8 mouse cellular contexts compared by ENCODE assay signal in genomic region chr11:70229260-70230010, GRCm38 (mm10). TPM values are rescaled to one million over a fixed set of nuclear protein-coding genes. Genes with fewer than 3 reads are reported as not detected.
A peak's percentile ranks its signal among the peaks of the same experiment; 100 is the strongest.
DNase-seq lines count a peak whose midpoint lies in the region; ATAC-seq and TF ChIP-seq lines count a peak whose summit lies in the region.

TSS of gene Bcl6b (minus strand) at chr11:70229798.

- TF ChIP-seq EP300 in liver, embryonic 14.5 days (IDR thresholded peaks at IDR 0.05; ENCODE audit: low read depth), result no peak

- H3K9me3 ChIP-seq in hindbrain, embryonic 11.5 days (ENCODE audit: control insufficient read depth, low read length), result no peaks in the 10 kb centered on the region
- H3K9me3 ChIP-seq in liver, embryonic 14.5 days (ENCODE audit: control insufficient read depth, low read length), result no peaks in the 10 kb centered on the region
- no peaks in the 10 kb centered on the region for H3K9me3 ChIP-seq in stomach, embryonic 16.5 days (replicated peaks; ENCODE audit: control insufficient read depth, low read length)

- no peak within 1 kb of the TSS; the same call in 1 of the 2 replicates for H3K9ac ChIP-seq in hindbrain, embryonic 11.5 days (ENCODE audit: low read depth, low read length)
- peak within 1 kb of the TSS; percentile 61 for H3K9ac ChIP-seq in liver, embryonic 14.5 days (replicated peaks)
- H3K9ac ChIP-seq in stomach, embryonic 16.5 days (ENCODE audit: low read length), result peak within 1 kb of the TSS; percentile 60

- no peak within 1 kb of the TSS; the same call in 1 of the 2 replicates for H3K27ac ChIP-seq in hindbrain, embryonic 11.5 days (ENCODE audit: low read depth, low read length)
- peak within 1 kb of the TSS; percentile 16; the same call in 1 of the 2 replicates for H3K27ac ChIP-seq in liver, embryonic 14.5 days
- H3K27ac ChIP-seq in stomach, embryonic 16.5 days (ENCODE audit: low read length), result peak within 1 kb of the TSS; percentile 62

- H3K4me1 ChIP-seq in hindbrain, embryonic 11.5 days (replicated peaks; ENCODE audit: control insufficient read depth, insufficient read depth, low read length), result peaks cover 4% of the 10 kb centered on the region; the same call in 1 of the 2 replicates
- peaks cover 31 to 35% of the 10 kb centered on the region in 2 experiments for H3K4me1 ChIP-seq in liver, embryonic 14.5 days (replicated peaks; ENCODE audit: control insufficient read depth in 2 of 2, insufficient read depth in 2 of 2, low read length in 1 of 2)
- peaks cover 21% of the 10 kb centered on the region; the same call in 1 of the 2 replicates for H3K4me1 ChIP-seq in stomach, embryonic 16.5 days (ENCODE audit: control insufficient read depth, insufficient read depth, low read length)

- H3K27me3 ChIP-seq in hindbrain, embryonic 11.5 days (ENCODE audit: control insufficient read depth, insufficient read depth, low read length), result peaks cover 51% of the 10 kb centered on the region
- peaks cover 20% of the 10 kb centered on the region for H3K27me3 ChIP-seq in liver, embryonic 14.5 days (ENCODE audit: control insufficient read depth, insufficient read depth, low read length)
- H3K27me3 ChIP-seq in stomach, embryonic 16.5 days (ENCODE audit: control insufficient read depth, insufficient read depth, low read length), result peaks cover 19% of the 10 kb centered on the region; the same call in 1 of the 2 replicates

- H3K4me3 ChIP-seq in hindbrain, embryonic 11.5 days (ENCODE audit: low read depth, low read length), result peak within 1 kb of the TSS; percentile 17
- H3K4me3 ChIP-seq in liver, embryonic 14.5 days (ENCODE audit: insufficient read depth in 1 of 2, low read depth in 2 of 2, low read length in 2 of 2), result peak within 1 kb of the TSS; percentile 38 to 56
- H3K4me3 ChIP-seq in stomach, embryonic 16.5 days (replicated peaks; ENCODE audit: low read length), result peak within 1 kb of the TSS; percentile 45

- 3% methylated on average over 39 of the region's 39 CpGs for WGBS in hindbrain, embryonic 11.5 days
- WGBS in liver, embryonic 14.5 days (ENCODE audit: insufficient replicate concordance), result 1% methylated on average over 39 of the region's 39 CpGs
- 3% methylated on average over 39 of the region's 39 CpGs for WGBS in stomach, embryonic 16.5 days

- no peaks in the 10 kb centered on the region for H3K36me3 ChIP-seq in hindbrain, embryonic 11.5 days (ENCODE audit: control insufficient read depth, insufficient read depth, low read length)
- no peaks in the 10 kb centered on the region for H3K36me3 ChIP-seq in liver, embryonic 14.5 days (replicated peaks; ENCODE audit: control insufficient read depth, insufficient read depth, low read depth)
- no peaks in the 10 kb centered on the region for H3K36me3 ChIP-seq in stomach, embryonic 16.5 days (ENCODE audit: control insufficient read depth, insufficient read depth, low read length)

- DNase-seq in adrenal gland, adult (ENCODE audit: inconsistent age in 2 of 2, low spot score in 1 of 2), result peak; percentile 30 to 61
- no peak for DNase-seq in adrenal gland, adult 18-20 months (ENCODE audit: low spot score in 2 of 2)
- DNase-seq in CD4-positive, CD25-positive, alpha-beta regulatory T cell, adult 2 months (ENCODE audit: low read depth, low spot score), result peak; percentile 45
- DNase-seq in hindbrain, embryonic 11.5 days (ENCODE audit: low spot score), result peak; percentile 31
- no peak for DNase-seq in liver, embryonic 14.5 days (ENCODE audit: low read depth in 3 of 3, low spot score in 3 of 3)
- DNase-seq in layer of hippocampus, postnatal 14 days (ENCODE audit: low spot score in 2 of 2), result no peak

- peak; percentile 11; the same call in 1 of the 2 replicates for ATAC-seq in erythroblast, adult 5-6 weeks (replicated peaks; ENCODE audit: low FRiP score, poor library complexity, severe bottlenecking)
- no peak for ATAC-seq in hindbrain, embryonic 11.5 days (ENCODE audit: low FRiP score)
- peak; percentile 7; the same call in 1 of the 2 replicates for ATAC-seq in liver, embryonic 14.5 days (ENCODE audit: insufficient read depth)
- ATAC-seq in stomach, embryonic 16.5 days (ENCODE audit: insufficient read depth, low FRiP score), result no peak

- no peak for TF ChIP-seq CTCF in liver, embryonic 14.5 days (IDR thresholded peaks at IDR 0.05; ENCODE audit: low read depth)

- H3K4me2 ChIP-seq in hindbrain, embryonic 11.5 days (replicated peaks; ENCODE audit: low read depth, low read length), result peak within 1 kb of the TSS; percentile 26
- H3K4me2 ChIP-seq in liver, embryonic 14.5 days (ENCODE audit: low read depth), result peak within 1 kb of the TSS; percentile 87
- peak within 1 kb of the TSS; percentile 55 for H3K4me2 ChIP-seq in stomach, embryonic 16.5 days (ENCODE audit: low read depth, low read length)

RNA-seq across cellular contexts. Expression of gene Bcl6b, which starts in this region (rescaled TPM):
- total RNA-seq in adrenal gland, adult 18-20 months (2021), result 10 to 100 TPM in 1 of 2 experiments, 1 to 10 TPM in 1; 7.4 to 22.5 TPM
- total RNA-seq in erythroblast, adult 5-6 weeks (2015; ENCODE audit: low replicate concordance), result not detected in 2 replicates
- 0.56 and 0.68 TPM in 2 replicates for total RNA-seq in erythroblast, adult 5-6 weeks (2017; ENCODE audit: low replicate concordance)
- polyA plus RNA-seq in hindbrain, embryonic 11.5 days (2014; fragmentation: Nextera tagmentation; extraction: Ambion mirVana), result 5.0 and 5.9 TPM in 2 replicates
- polyA plus RNA-seq in liver, embryonic 14.5 days (2012; rRNA removed), result 1.0 TPM in 2 replicates
- 1.0 and 2.5 TPM in 2 replicates for polyA plus RNA-seq in liver, embryonic 14.5 days (2014; fragmentation: Nextera tagmentation; extraction: Ambion mirVana)
- polyA plus RNA-seq in stomach, embryonic 16.5 days (2015; fragmentation: Nextera tagmentation; extraction: Ambion mirVana), result 12.1 and 13.9 TPM in 2 replicates
- 1 to 10 TPM; 2.7 to 2.9 TPM for total RNA-seq in layer of hippocampus, postnatal 14 days (2021)

Comparison
In these comparisons a context has a peak if more than half of its experiments do, and no peak if none do; other contexts are left out.
1. DNase-seq: peak in adrenal gland, adult (2 of 2), CD4-positive, CD25-positive, alpha-beta regulatory T cell, adult 2 months (single experiment) and hindbrain, embryonic 11.5 days (single experiment); none in adrenal gland, adult 18-20 months (0 of 2), liver, embryonic 14.5 days (0 of 3) and layer of hippocampus, postnatal 14 days (0 of 2).
2. Peak in ATAC-seq in erythroblast, adult 5-6 weeks; RNA of the gene not detected or under 1 TPM.
3. H3K4me2 ChIP-seq: peak in every context shown above with its lines; median percentile 87 in liver, embryonic 14.5 days; 55 in stomach, embryonic 16.5 days; 26 in hindbrain, embryonic 11.5 days.
4. Peak in every context shown above with its lines, with median percentiles within 50 percentile points of each other: H3K4me3 ChIP-seq.